Mouse (Mus musculus) bone marrow macrophage, adult 2 months (primary cell): ENCODE measurements at regions not wholly inside any gene's neighbourhood (a gene's known extent, or its start where the extent isn't known, plus 50 kb on each side); places are given as distances from the start of the nearest gene placed in this dataset.

ENCODE experiments used
- CTCF ChIP-seq: IDR thresholded peaks from 2 replicates; pipeline ENCODE4 v1.5.1; 2012; ENCODE audit warnings: low read depth, mild to moderate bottlenecking, low read length, moderate library complexity
- POLR2A ChIP-seq: IDR thresholded peaks from 2 replicates; pipeline ENCODE4 v1.6.1; 2012; ENCODE audit warnings: mild to moderate bottlenecking, low read depth, low read length, borderline replicate concordance

DNA sequence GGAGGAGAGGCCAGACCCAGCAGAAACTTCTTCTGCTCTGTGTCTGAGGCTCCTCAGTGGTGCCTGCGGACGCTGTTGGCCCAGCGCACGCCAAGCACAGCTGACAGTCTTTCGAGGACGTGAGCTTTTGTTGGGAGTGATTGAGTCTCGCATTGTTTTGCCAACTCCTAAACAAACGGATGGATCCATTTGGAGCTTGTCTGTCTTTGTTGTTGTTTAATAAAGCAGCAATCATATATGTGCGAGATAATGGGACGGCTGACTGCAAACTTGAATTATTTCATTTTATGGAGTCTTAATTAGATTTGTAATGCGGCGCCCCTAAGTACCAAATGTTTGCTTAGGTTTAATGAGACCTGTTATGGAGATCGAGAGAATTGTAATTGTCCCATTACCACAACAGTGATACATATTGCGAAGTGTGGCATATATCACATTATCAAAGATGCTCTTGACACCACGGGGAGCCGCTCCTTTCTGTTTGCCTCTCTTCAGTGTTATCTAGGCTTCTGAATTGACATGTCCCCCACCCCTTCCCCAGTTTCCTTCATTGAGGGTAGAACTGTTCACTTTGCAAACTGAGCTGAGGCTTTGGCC, 117.6 kb upstream of the Hdac4 start:
- no peak for TF ChIP-seq CTCF
- TF ChIP-seq POLR2A: no peak
